Mouse (Mus musculus): Measurements from ENCODE around the gene Sucnr1. TPM values are rescaled to one million over a fixed set of nuclear protein-coding genes. Genes with fewer than 3 reads are reported as not detected.

Sucnr1 gene
- polyA plus RNA-seq, 1 experiment from 2014 or later, result 0.12 TPM

- no peaks in the 10 kb centered on the region for H3K9me3 ChIP-seq (ENCODE audit: control insufficient read depth, low read length)
- 90% methylated on average over 1 of the region's 1 CpGs for WGBS
- no peak overlapping the region for H3K27ac ChIP-seq (replicated peaks in 1 of 2; ENCODE audit: control insufficient read depth in 1 of 2, insufficient read depth in 1 of 2, low read depth in 2 of 2, low read length in 2 of 2)
- peaks cover 4 to 6% of the 10 kb centered on the region in 2 experiments; a peak in 2 of 4 replicates for H3K4me1 ChIP-seq (ENCODE audit: control insufficient read depth in 2 of 2, insufficient read depth in 2 of 2, low read length in 2 of 2)
- no peaks in the 10 kb centered on the region for H3K27me3 ChIP-seq (ENCODE audit: control insufficient read depth, insufficient read depth, low read length)
- no peaks in the 10 kb centered on the region for H3K36me3 ChIP-seq (ENCODE audit: control insufficient read depth, insufficient read depth, low read length)
- no peak for ATAC-seq (ENCODE audit: insufficient number of reproducible peaks, insufficient read depth, low FRiP score, low read depth)
- H3K4me2 ChIP-seq (ENCODE audit: low read length), result no peak overlapping the region
- no peak overlapping the region for H3K9ac ChIP-seq (ENCODE audit: low read length)
- no peak overlapping the region for H3K4me3 ChIP-seq (ENCODE audit: control insufficient read depth in 1 of 2, insufficient read depth in 1 of 2, low read depth in 1 of 2, low read length in 2 of 2)
These were observed 2.7 kb upstream of the Sucnr1 start for GRCm38 (mm10) chr3:60078883-60079415.

DNA sequence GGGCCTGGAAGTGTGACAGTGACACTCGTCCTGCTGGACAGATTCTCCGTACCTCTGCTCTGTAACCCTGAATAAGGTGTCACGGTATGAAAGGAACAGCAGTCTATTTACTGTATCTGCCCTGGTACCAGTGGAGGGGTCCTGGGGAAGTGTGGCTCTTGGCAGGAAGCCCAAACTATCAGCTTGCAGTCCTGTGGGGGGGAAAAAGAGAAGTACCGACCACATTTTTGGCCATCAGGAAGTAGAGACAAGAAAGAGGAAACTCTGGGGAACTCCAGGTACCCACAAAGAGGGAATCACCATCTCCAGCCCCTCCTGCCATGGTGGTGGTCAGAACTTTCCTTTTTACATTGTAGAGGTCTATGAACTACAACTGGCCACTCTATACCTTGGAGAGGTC lies 1.1 kb upstream of the Sucnr1 start:
- no peak for ATAC-seq (ENCODE audit: insufficient number of reproducible peaks, insufficient read depth, low FRiP score, low read depth)
- no peaks in the 10 kb centered on the region for H3K36me3 ChIP-seq (ENCODE audit: control insufficient read depth, insufficient read depth, low read length)
- H3K4me2 ChIP-seq (ENCODE audit: low read length), result no peak overlapping the region
- H3K9me3 ChIP-seq (ENCODE audit: control insufficient read depth, low read length), result no peaks in the 10 kb centered on the region
- H3K27ac ChIP-seq (replicated peaks in 1 of 2; ENCODE audit: control insufficient read depth in 1 of 2, insufficient read depth in 1 of 2, low read depth in 2 of 2, low read length in 2 of 2), result no peak overlapping the region
- no peak overlapping the region for H3K9ac ChIP-seq (ENCODE audit: low read length)
- 17% methylated on average over 4 of the region's 4 CpGs for WGBS
- peaks cover 4 to 6% of the 10 kb centered on the region in 2 experiments; a peak in 2 of 4 replicates for H3K4me1 ChIP-seq (ENCODE audit: control insufficient read depth in 2 of 2, insufficient read depth in 2 of 2, low read length in 2 of 2)
- no peak overlapping the region for H3K4me3 ChIP-seq (ENCODE audit: control insufficient read depth in 1 of 2, insufficient read depth in 1 of 2, low read depth in 1 of 2, low read length in 2 of 2)
- no peaks in the 10 kb centered on the region for H3K27me3 ChIP-seq (ENCODE audit: control insufficient read depth, insufficient read depth, low read length)

DNA sequence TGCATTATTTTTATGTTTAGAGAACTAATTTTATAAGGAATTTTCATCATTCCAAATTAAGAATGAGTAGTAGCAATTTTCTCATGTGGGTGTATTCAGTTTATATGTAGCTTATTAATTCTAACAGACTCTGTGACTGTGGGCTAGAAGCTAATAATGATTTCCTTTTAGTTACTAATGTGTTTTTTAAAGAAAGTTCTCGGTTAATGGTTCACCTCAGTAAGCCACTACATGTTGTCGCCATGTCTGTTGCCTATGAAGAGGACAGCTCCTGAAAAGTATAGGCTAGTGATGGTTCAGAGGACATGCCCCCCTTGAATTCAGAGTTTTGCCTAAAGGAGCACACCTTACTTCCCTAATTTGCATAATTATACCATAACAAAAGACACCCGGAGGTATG lies 1.1 kb downstream of the Sucnr1 start:
- H3K4me1 ChIP-seq (ENCODE audit: control insufficient read depth in 2 of 2, insufficient read depth in 2 of 2, low read length in 2 of 2), result peaks cover 4 to 6% of the 10 kb centered on the region in 2 experiments; a peak in 2 of 4 replicates
- no peak for ATAC-seq (ENCODE audit: insufficient number of reproducible peaks, insufficient read depth, low FRiP score, low read depth)
- H3K9ac ChIP-seq (ENCODE audit: low read length), result no peak overlapping the region
- H3K27me3 ChIP-seq (ENCODE audit: control insufficient read depth, insufficient read depth, low read length), result no peaks in the 10 kb centered on the region
- no peaks in the 10 kb centered on the region for H3K36me3 ChIP-seq (ENCODE audit: control insufficient read depth, insufficient read depth, low read length)
- H3K27ac ChIP-seq (replicated peaks in 1 of 2; ENCODE audit: control insufficient read depth in 1 of 2, insufficient read depth in 1 of 2, low read depth in 2 of 2, low read length in 2 of 2), result no peak overlapping the region
- 92% methylated on average over 3 of the region's 3 CpGs for WGBS
- no peaks in the 10 kb centered on the region for H3K9me3 ChIP-seq (ENCODE audit: control insufficient read depth, low read length)
- H3K4me2 ChIP-seq (ENCODE audit: low read length), result no peak overlapping the region
- H3K4me3 ChIP-seq (ENCODE audit: control insufficient read depth in 1 of 2, insufficient read depth in 1 of 2, low read depth in 1 of 2, low read length in 2 of 2), result no peak overlapping the region

- 81% methylated on average over 2 of the region's 2 CpGs for WGBS
- no peak overlapping the region for H3K27ac ChIP-seq (replicated peaks in 1 of 2; ENCODE audit: control insufficient read depth in 1 of 2, insufficient read depth in 1 of 2, low read depth in 2 of 2, low read length in 2 of 2)
These were observed 4.1 kb downstream of the Sucnr1 start for GRCm38 (mm10) chr3:60085729-60086128.

GRCm38 (mm10) chr3:60091321-60091720 lies 9.7 kb downstream of the Sucnr1 start:
- Histone ChIP-seq H3K36me3 (ENCODE audit: control insufficient read depth, insufficient read depth, low read length) (no peaks in the 10 kb centered on the region), H3K4me2 (ENCODE audit: low read length) (no peak overlapping the region), H3K9me3 (ENCODE audit: control insufficient read depth, low read length) (no peaks in the 10 kb centered on the region), H3K4me3 (ENCODE audit: control insufficient read depth in 1 of 2, insufficient read depth in 1 of 2, low read depth in 1 of 2, low read length in 2 of 2) (no peak overlapping the region), H3K4me1 (ENCODE audit: control insufficient read depth in 2 of 2, insufficient read depth in 2 of 2, low read length in 2 of 2) (no peaks in the 10 kb centered on the region), H3K27ac (replicated peaks in 1 of 2; ENCODE audit: control insufficient read depth in 1 of 2, insufficient read depth in 1 of 2, low read depth in 2 of 2, low read length in 2 of 2) (no peak overlapping the region), H3K9ac (ENCODE audit: low read length) (no peak overlapping the region), H3K27me3 (ENCODE audit: control insufficient read depth, insufficient read depth, low read length) (no peaks in the 10 kb centered on the region)
- WGBS, result 76% methylated on average over 8 of the region's 8 CpGs
- no peak for ATAC-seq (ENCODE audit: insufficient number of reproducible peaks, insufficient read depth, low FRiP score, low read depth)

More at GRCm38 (mm10) chr3:60085729-60086128, 4.1 kb downstream of the Sucnr1 start:
- H3K27me3 ChIP-seq (ENCODE audit: control insufficient read depth, insufficient read depth, low read length), result no peaks in the 10 kb centered on the region
- no peaks in the 10 kb centered on the region for H3K9me3 ChIP-seq (ENCODE audit: control insufficient read depth, low read length)
- no peak overlapping the region for H3K4me2 ChIP-seq (ENCODE audit: low read length)
- no peaks in the 10 kb centered on the region for H3K36me3 ChIP-seq (ENCODE audit: control insufficient read depth, insufficient read depth, low read length)
- no peak overlapping the region for H3K4me3 ChIP-seq (ENCODE audit: control insufficient read depth in 1 of 2, insufficient read depth in 1 of 2, low read depth in 1 of 2, low read length in 2 of 2)
- H3K9ac ChIP-seq (ENCODE audit: low read length), result no peak overlapping the region
- peaks cover 0 to 2% of the 10 kb centered on the region in 2 experiments; a peak in 1 of 4 replicates for H3K4me1 ChIP-seq (ENCODE audit: control insufficient read depth in 2 of 2, insufficient read depth in 2 of 2, low read length in 2 of 2)
- ATAC-seq (ENCODE audit: insufficient number of reproducible peaks, insufficient read depth, low FRiP score, low read depth), result no peak

GRCm38 (mm10) chr3:60094386-60095156 lies 12.9 kb downstream of the Sucnr1 start:
- 78% methylated on average over 1 of the region's 2 CpGs for WGBS
- no peak overlapping the region for H3K9ac ChIP-seq (ENCODE audit: low read length)
- no peaks in the 10 kb centered on the region for H3K27me3 ChIP-seq (ENCODE audit: control insufficient read depth, insufficient read depth, low read length)
- no peak overlapping the region for H3K4me3 ChIP-seq (ENCODE audit: control insufficient read depth in 1 of 2, insufficient read depth in 1 of 2, low read depth in 1 of 2, low read length in 2 of 2)
- no peak overlapping the region for H3K27ac ChIP-seq (replicated peaks in 1 of 2; ENCODE audit: control insufficient read depth in 1 of 2, insufficient read depth in 1 of 2, low read depth in 2 of 2, low read length in 2 of 2)
- H3K4me1 ChIP-seq (ENCODE audit: control insufficient read depth in 2 of 2, insufficient read depth in 2 of 2, low read length in 2 of 2), result no peaks in the 10 kb centered on the region
- no peak overlapping the region for H3K4me2 ChIP-seq (ENCODE audit: low read length)
- ATAC-seq (ENCODE audit: insufficient number of reproducible peaks, insufficient read depth, low FRiP score, low read depth), result no peak
- no peaks in the 10 kb centered on the region for H3K36me3 ChIP-seq (ENCODE audit: control insufficient read depth, insufficient read depth, low read length)
- no peaks in the 10 kb centered on the region for H3K9me3 ChIP-seq (ENCODE audit: control insufficient read depth, low read length)

GRCm38 (mm10) chr3:60096941-60097340 lies 15.3 kb downstream of the Sucnr1 start:
- no peak overlapping the region for H3K27ac ChIP-seq (replicated peaks in 1 of 2; ENCODE audit: control insufficient read depth in 1 of 2, insufficient read depth in 1 of 2, low read depth in 2 of 2, low read length in 2 of 2)
- no peak overlapping the region for H3K4me3 ChIP-seq (ENCODE audit: control insufficient read depth in 1 of 2, insufficient read depth in 1 of 2, low read depth in 1 of 2, low read length in 2 of 2)
- 71% methylated on average over 3 of the region's 3 CpGs for WGBS
- no peaks in the 10 kb centered on the region for H3K4me1 ChIP-seq (ENCODE audit: control insufficient read depth in 2 of 2, insufficient read depth in 2 of 2, low read length in 2 of 2)
- H3K36me3 ChIP-seq (ENCODE audit: control insufficient read depth, insufficient read depth, low read length), result no peaks in the 10 kb centered on the region
- no peak for ATAC-seq (ENCODE audit: insufficient number of reproducible peaks, insufficient read depth, low FRiP score, low read depth)
- H3K9me3 ChIP-seq (ENCODE audit: control insufficient read depth, low read length), result no peaks in the 10 kb centered on the region
- H3K9ac ChIP-seq (ENCODE audit: low read length), result no peak overlapping the region
- no peak overlapping the region for H3K4me2 ChIP-seq (ENCODE audit: low read length)
- H3K27me3 ChIP-seq (ENCODE audit: control insufficient read depth, insufficient read depth, low read length), result no peaks in the 10 kb centered on the region

Data from heart, embryonic 14.5 days (tissue).